Mouse (Mus musculus) brain, embryonic 14.5 days (tissue): Measurements from ENCODE around the gene Gm16440. TPM values are rescaled to one million over a fixed set of nuclear protein-coding genes. Genes with fewer than 3 reads are reported as not detected.
"Not testable (repeated sequence)": the region's sequence is repeated elsewhere in the genome, so short reads cannot be mapped to it uniquely, and the experiment has no call there.

Experiments used
- DNase-seq: peaks from one replicate; pipeline ENCODE4 v3.0.0-alpha.2; 2011; ENCODE audit warnings: low read depth
- polyA plus RNA-seq: library from polyadenylated mRNA; depleted of rRNA; stranded (reverse); fragments of >200 nt; gene quantifications from 2 replicates; pipeline ENCODE4 v1.2.3, GENCODE M21; 2012; rRNA removed

Gene Gm16440
- not detected in 2 replicates for polyA plus RNA-seq

- not testable (repeated sequence) for DNase-seq
These were observed at the start of gene Gm16440 for GRCm38 (mm10) chr14:6390219-6390618. Gene Gm16440 (minus strand): TSS chr14:6390319.

GRCm38 (mm10) chr14:6426766-6427165 is 36.6 kb upstream of the Gm16440 start:
- not testable (repeated sequence) for DNase-seq

GRCm38 (mm10) chr14:6426353-6426752 is 36.2 kb upstream of the Gm16440 start:
- peak; percentile 5 for DNase-seq

- DNase-seq = not testable (repeated sequence)
These were observed 22.3 kb upstream of the Gm16440 start, which contains the start of gene Gm3591 for GRCm38 (mm10) chr14:6412382-6412781. Gene Gm3591 (minus strand): TSS chr14:6412482.

GRCm38 (mm10) chr14:6343578-6343977 is 46.5 kb downstream of the Gm16440 start, which contains the start of gene Gm3618:
Gene Gm3618 (minus strand): TSS chr14:6343678.
- not testable (repeated sequence) for DNase-seq

Other genes starting within 250 kb of the Gm16440 start
- gene Gm21560, start 171.0 kb downstream of the Gm16440 start, polyA plus RNA-seq = not detected in 2 replicates
- gene Gm3411, start 103.1 kb downstream of the Gm16440 start, polyA plus RNA-seq = 2.6 and 3.1 TPM in 2 replicates
- gene Gm21103, start 85.5 kb downstream of the Gm16440 start, polyA plus RNA-seq = 0.36 TPM in 1 of 2 replicates, not detected in the other
- not detected in 2 replicates for gene Gm3618, start 46.6 kb downstream of the Gm16440 start, polyA plus RNA-seq
- 5.3 and 6.8 TPM in 2 replicates for gene Gm3591, start 22.2 kb upstream of the Gm16440 start, polyA plus RNA-seq
- not detected in 2 replicates for gene Gm3594, start 54.3 kb upstream of the Gm16440 start, polyA plus RNA-seq
- not detected in 2 replicates for gene Gm8356, start 147.0 kb upstream of the Gm16440 start, polyA plus RNA-seq
- gene Gm3629, start 200.3 kb upstream of the Gm16440 start, polyA plus RNA-seq = 0.71 and 1.2 TPM in 2 replicates
- gene Gm3460, start 232.1 kb upstream of the Gm16440 start, polyA plus RNA-seq = 0.73 and 0.85 TPM in 2 replicates